Mouse (Mus musculus): ENCODE measurements around the gene Fam69a.
"Not testable (repeated sequence)": the region's sequence is repeated elsewhere in the genome, so short reads cannot be mapped to it uniquely, and the experiment has no call there.

Fam69a gene

GRCm38 (mm10) chr5:107979901-107980300 is 7.0 kb downstream of the Fam69a start:
- DNase-seq = no peak

- DNase-seq = no peak
These were observed 8.4 kb downstream of the Fam69a start for GRCm38 (mm10) chr5:107978289-107979035.

GRCm38 (mm10) chr5:107977640-107978288 is 9.1 kb downstream of the Fam69a start:
- no peak for DNase-seq

GRCm38 (mm10) chr5:107973310-107973709 is 13.6 kb downstream of the Fam69a start:
- no peak for DNase-seq

GRCm38 (mm10) chr5:107972444-107973272 is 14.2 kb downstream of the Fam69a start:
- no peak for DNase-seq

GRCm38 (mm10) chr5:107971069-107971468 is 15.8 kb downstream of the Fam69a start:
- no peak for DNase-seq

- DNase-seq = not testable (repeated sequence)
These were observed 17.1 kb downstream of the Fam69a start for GRCm38 (mm10) chr5:107969818-107970217.

GRCm38 (mm10) chr5:107968079-107968478 is 18.8 kb downstream of the Fam69a start:
- no peak for DNase-seq

GRCm38 (mm10) chr5:107966841-107967457 is 19.9 kb downstream of the Fam69a start:
- DNase-seq = no peak

GRCm38 (mm10) chr5:107966156-107966555 is 20.7 kb downstream of the Fam69a start:
- DNase-seq = no peak

GRCm38 (mm10) chr5:107965355-107965991 is 21.4 kb downstream of the Fam69a start:
- no peak for DNase-seq

GRCm38 (mm10) chr5:107964031-107964758 is 22.7 kb downstream of the Fam69a start:
- DNase-seq = no peak

GRCm38 (mm10) chr5:107961438-107962251 is 25.2 kb downstream of the Fam69a start:
- DNase-seq = peak; percentile 36 to 51

GRCm38 (mm10) chr5:107960532-107961202 is 26.2 kb downstream of the Fam69a start:
- DNase-seq = no peak

GRCm38 (mm10) chr5:107959624-107960300 is 27.1 kb downstream of the Fam69a start:
- peak in 1 of 2 experiments; percentile 21 for DNase-seq

GRCm38 (mm10) chr5:107950643-107951042 is 36.2 kb downstream of the Fam69a start:
- DNase-seq = no peak

- DNase-seq = no peak
These were observed 37.3 kb downstream of the Fam69a start for GRCm38 (mm10) chr5:107949607-107950006.

- DNase-seq = no peak
These were observed 38.0 kb downstream of the Fam69a start for GRCm38 (mm10) chr5:107948899-107949298.

- DNase-seq = peak; percentile 37 to 49
These were observed 39.3 kb downstream of the Fam69a start for GRCm38 (mm10) chr5:107947548-107947947.

- DNase-seq = no peak
These were observed 40.4 kb downstream of the Fam69a start for GRCm38 (mm10) chr5:107946475-107946874.

Measured in cerebellum, postnatal 36 days (tissue).